ENCODE assay signal across 14 mouse cellular contexts in genomic region chr4:57833060-57833459, GRCm38 (mm10).
DNase-seq lines count a peak whose midpoint lies in the region; ATAC-seq and TF ChIP-seq lines count a peak whose summit lies in the region.
"Had no signal": no experiment of that assay in that cellular context is flagged by ENCODE, and none has a peak within 500 bp of the region (broad histone marks: within the 10 kb centered on the region; RNA-seq: fewer than 3 reads in every experiment).

No protein-coding gene starts in this region.

- ATAC-seq in forebrain, embryonic 15.5 days (replicated peaks), result 0 out of 2 replicates have a peak, but pooled peaks have one; percentile 16
- ATAC-seq in forebrain, embryonic 14.5 days, result no peak
- ATAC-seq in lung, embryonic 14.5 days (ENCODE audit: insufficient read depth), result peak; percentile 45; the same call in 1 of the 2 replicates
- peak; percentile 59 for ATAC-seq in hindbrain, embryonic 11.5 days (ENCODE audit: low FRiP score)
- ATAC-seq: intestine, embryonic 16.5 days had no signal

- no peak overlapping the region for H3K4me3 ChIP-seq in forebrain, embryonic 15.5 days
- no peak overlapping the region for H3K4me3 ChIP-seq in forebrain, embryonic 14.5 days (ENCODE audit: low read depth, low read length)
- H3K4me3 ChIP-seq in lung, embryonic 14.5 days (ENCODE audit: low read depth, low read length), result no peak overlapping the region
- H3K4me3 ChIP-seq in hindbrain, embryonic 11.5 days (ENCODE audit: low read depth, low read length), result no peak overlapping the region
- H3K4me3 ChIP-seq in thymus, adult 2 months (ENCODE audit: control insufficient read depth, insufficient read depth, low read length), result no peak overlapping the region
- H3K4me3 ChIP-seq: embryonic facial prominence, embryonic 12.5 days; myocyte had no signal

- H3K36me3 ChIP-seq in forebrain, embryonic 15.5 days, result no peaks in the 10 kb centered on the region
- no peaks in the 10 kb centered on the region for H3K36me3 ChIP-seq in forebrain, embryonic 14.5 days (ENCODE audit: control insufficient read depth, insufficient read depth, low read length)
- no peaks in the 10 kb centered on the region for H3K36me3 ChIP-seq in lung, embryonic 14.5 days (ENCODE audit: insufficient read depth)
- H3K36me3 ChIP-seq in hindbrain, embryonic 11.5 days (ENCODE audit: control insufficient read depth, insufficient read depth, low read length), result no peaks in the 10 kb centered on the region
- H3K36me3 ChIP-seq in thymus, adult 2 months (ENCODE audit: control insufficient read depth, insufficient read depth, low read length), result no peaks in the 10 kb centered on the region
- H3K36me3 ChIP-seq: embryonic facial prominence, embryonic 12.5 days; G1E had no signal

- TF ChIP-seq CTCF in lung, embryonic 14.5 days (IDR thresholded peaks at IDR 0.05; ENCODE audit: low read depth), result no peak
- no peak for TF ChIP-seq CTCF in thymus, adult 2 months (IDR thresholded peaks at IDR 0.05; ENCODE audit: borderline replicate concordance, control insufficient read depth, extremely low read depth, insufficient read depth, low read length, poor library complexity)

- H3K4me1 ChIP-seq in forebrain, embryonic 15.5 days, result no peaks in the 10 kb centered on the region
- no peaks in the 10 kb centered on the region for H3K4me1 ChIP-seq in forebrain, embryonic 14.5 days (ENCODE audit: control insufficient read depth, insufficient read depth, low read length)
- H3K4me1 ChIP-seq in lung, embryonic 14.5 days (ENCODE audit: insufficient read depth), result peaks cover 30% of the 10 kb centered on the region
- peaks cover 2% of the 10 kb centered on the region for H3K4me1 ChIP-seq in hindbrain, embryonic 11.5 days (replicated peaks; ENCODE audit: control insufficient read depth, insufficient read depth, low read length)
- peaks cover 31% of the 10 kb centered on the region for H3K4me1 ChIP-seq in thymus, adult 2 months (replicated peaks; ENCODE audit: control insufficient read depth, insufficient read depth, low read length)

- H3K9me3 ChIP-seq in forebrain, embryonic 15.5 days, result no peaks in the 10 kb centered on the region
- H3K9me3 ChIP-seq in forebrain, embryonic 14.5 days (replicated peaks; ENCODE audit: control insufficient read depth, low read length), result no peaks in the 10 kb centered on the region
- no peaks in the 10 kb centered on the region for H3K9me3 ChIP-seq in lung, embryonic 14.5 days (ENCODE audit: low read depth, low read length)
- no peaks in the 10 kb centered on the region for H3K9me3 ChIP-seq in hindbrain, embryonic 11.5 days (ENCODE audit: control insufficient read depth, low read length)
- H3K9me3 ChIP-seq: embryonic facial prominence, embryonic 12.5 days had no signal

- no peak overlapping the region for H3K27ac ChIP-seq in forebrain, embryonic 15.5 days (replicated peaks)
- H3K27ac ChIP-seq in forebrain, embryonic 14.5 days (ENCODE audit: low read depth, low read length), result no peak overlapping the region
- peak overlapping the region; percentile 58; the same call in 1 of the 2 replicates for H3K27ac ChIP-seq in lung, embryonic 14.5 days (ENCODE audit: low read depth)
- no peak overlapping the region for H3K27ac ChIP-seq in hindbrain, embryonic 11.5 days (ENCODE audit: low read depth, low read length)
- no peak overlapping the region; the same call in none of the 2 replicates for H3K27ac ChIP-seq in thymus, adult 2 months (ENCODE audit: control insufficient read depth, insufficient read depth, low read length)
- H3K27ac ChIP-seq: embryonic facial prominence, embryonic 12.5 days; macrophage had no signal

- H3K4me2 ChIP-seq in forebrain, embryonic 15.5 days (replicated peaks), result no peak overlapping the region
- H3K4me2 ChIP-seq in forebrain, embryonic 14.5 days (ENCODE audit: low read length), result no peak overlapping the region
- no peak overlapping the region for H3K4me2 ChIP-seq in lung, embryonic 14.5 days
- no peak overlapping the region for H3K4me2 ChIP-seq in hindbrain, embryonic 11.5 days (replicated peaks; ENCODE audit: low read depth, low read length)
- H3K4me2 ChIP-seq: embryonic facial prominence, embryonic 12.5 days had no signal

- no peak overlapping the region for H3K9ac ChIP-seq in forebrain, embryonic 15.5 days (replicated peaks)
- H3K9ac ChIP-seq in forebrain, embryonic 14.5 days (ENCODE audit: low read length), result no peak overlapping the region
- no peak overlapping the region for H3K9ac ChIP-seq in lung, embryonic 14.5 days
- no peak overlapping the region for H3K9ac ChIP-seq in hindbrain, embryonic 11.5 days (ENCODE audit: low read depth, low read length)
- H3K9ac ChIP-seq: embryonic facial prominence, embryonic 12.5 days had no signal

- no peak for TF ChIP-seq POLR2A in thymus, adult 2 months (IDR thresholded peaks at IDR 0.05; ENCODE audit: control insufficient read depth, extremely low read depth, insufficient read depth, low read length, poor library complexity)

- DNase-seq in forebrain, embryonic 14.5 days (ENCODE audit: low spot score), result no peak
- no peak for DNase-seq in lung, embryonic 14.5 days
- no peak for DNase-seq in lung, postnatal 14 days
- peak; percentile 46 for DNase-seq in hindbrain, embryonic 11.5 days (ENCODE audit: low spot score)
- DNase-seq in thymus, adult 2 months, result peak; percentile 46
- DNase-seq in urinary bladder, adult 18-20 months (ENCODE audit: low spot score in 2 of 2), result no peak
- DNase-seq in Muller cell, postnatal 12 days (ENCODE audit: inconsistent ontology term), result no peak
- DNase-seq: heart, adult 11 months had no signal

- no peaks in the 10 kb centered on the region for H3K27me3 ChIP-seq in forebrain, embryonic 15.5 days
- H3K27me3 ChIP-seq in forebrain, embryonic 14.5 days (replicated peaks; ENCODE audit: control insufficient read depth, insufficient read depth, low read length), result no peaks in the 10 kb centered on the region
- H3K27me3 ChIP-seq in lung, embryonic 14.5 days (ENCODE audit: insufficient read depth, low read length), result no peaks in the 10 kb centered on the region
- H3K27me3 ChIP-seq in hindbrain, embryonic 11.5 days (ENCODE audit: control insufficient read depth, insufficient read depth, low read length), result no peaks in the 10 kb centered on the region
- no peaks in the 10 kb centered on the region for H3K27me3 ChIP-seq in thymus, adult 2 months (ENCODE audit: control insufficient read depth, insufficient read depth, low read length)
- H3K27me3 ChIP-seq: embryonic facial prominence, embryonic 12.5 days had no signal

- WGBS in forebrain, embryonic 15.5 days, result 85% methylated on average over 4 of the region's 4 CpGs
- 82% methylated on average over 4 of the region's 4 CpGs for WGBS in forebrain, embryonic 14.5 days
- 46% methylated on average over 4 of the region's 4 CpGs for WGBS in lung, embryonic 14.5 days
- WGBS in hindbrain, embryonic 11.5 days, result 43% methylated on average over 4 of the region's 4 CpGs
- WGBS in thymus, adult 2 months, result 71% methylated on average over 4 of the region's 4 CpGs

Comparison
In these comparisons a context has a peak if more than half of its experiments do, and no peak if none do; other contexts are left out.
1. DNase-seq: peak in hindbrain, embryonic 11.5 days (single experiment) and thymus, adult 2 months (single experiment); none in forebrain, embryonic 14.5 days (single experiment), lung, embryonic 14.5 days (single experiment), lung, postnatal 14 days (single experiment), urinary bladder, adult 18-20 months (0 of 2) and Muller cell, postnatal 12 days (single experiment).